Mouse (Mus musculus): ENCODE results near the gene Fras1. TPM values are rescaled to one million over a fixed set of nuclear protein-coding genes. Genes with fewer than 3 reads are reported as not detected.

The Fras1 gene
- polyA plus RNA-seq, 1 experiment from 2014 or later, result 1.2 TPM

DNA sequence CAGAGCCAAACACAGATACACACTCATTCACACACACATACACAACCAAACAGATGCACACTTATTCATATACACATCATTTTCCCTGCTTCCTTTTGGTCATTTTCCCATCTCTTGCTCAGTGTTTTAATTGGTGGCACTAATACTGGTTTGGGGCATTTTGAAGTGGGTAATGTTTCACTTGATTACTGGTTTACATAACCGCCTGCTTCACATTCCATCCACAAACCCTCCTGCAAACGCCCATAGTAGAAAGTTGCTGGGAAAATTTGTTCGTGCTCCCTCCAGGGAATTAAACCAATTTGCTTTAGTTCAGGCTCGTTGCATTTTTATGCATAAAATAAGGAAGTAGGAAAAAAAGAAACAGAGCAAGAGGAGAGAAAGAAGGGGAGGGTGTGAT lies 200.8 kb downstream of the Fras1 start:
- no peak for DNase-seq (ENCODE audit: low spot score)

- DNase-seq (ENCODE audit: low spot score), result no peak
Measured at GRCm38 (mm10) chr5:96578705-96579104, 204.9 kb downstream of the Fras1 start.

DNA sequence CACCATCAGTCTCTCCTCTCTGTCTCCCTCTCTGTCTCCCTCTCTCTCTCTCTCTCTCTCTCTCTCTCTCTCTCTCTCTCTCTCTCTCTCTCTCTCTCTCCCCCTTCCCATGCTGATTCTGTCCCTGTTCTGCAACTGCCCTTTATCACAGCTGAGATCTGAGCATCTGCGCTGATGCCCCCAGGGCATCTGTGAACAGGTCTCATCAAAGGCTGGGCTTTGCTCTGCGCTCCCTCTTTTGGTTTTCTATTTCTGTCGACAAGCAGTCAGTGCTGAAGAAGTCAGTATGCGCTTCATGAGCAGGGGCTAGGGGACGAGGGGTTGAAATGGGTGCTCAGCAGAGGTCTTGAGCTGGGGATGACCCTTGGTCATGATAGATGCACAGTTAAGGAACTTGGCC lies 206.2 kb downstream of the Fras1 start:
- no peak for DNase-seq (ENCODE audit: low spot score)

DNA sequence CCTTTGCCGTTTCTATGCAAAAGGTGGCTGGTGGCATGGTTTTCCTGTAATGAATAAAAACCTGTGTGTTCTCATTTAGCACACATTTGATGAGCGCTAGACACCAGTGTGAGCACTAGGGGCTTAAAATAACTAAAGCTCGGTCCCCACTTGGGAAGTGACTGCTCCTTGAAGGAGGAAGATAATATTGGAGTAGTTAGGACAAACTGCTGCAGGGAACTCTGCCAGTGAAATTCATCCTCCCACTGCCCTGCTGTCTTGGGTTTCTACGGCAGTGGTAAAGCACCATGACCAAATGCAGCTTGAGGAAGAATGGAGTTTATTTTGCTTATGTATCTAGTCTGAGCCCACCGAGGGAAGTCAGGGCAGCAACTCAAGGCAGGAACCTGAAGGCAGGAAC lies 211.0 kb downstream of the Fras1 start:
- no peak for DNase-seq (ENCODE audit: low spot score)

DNA sequence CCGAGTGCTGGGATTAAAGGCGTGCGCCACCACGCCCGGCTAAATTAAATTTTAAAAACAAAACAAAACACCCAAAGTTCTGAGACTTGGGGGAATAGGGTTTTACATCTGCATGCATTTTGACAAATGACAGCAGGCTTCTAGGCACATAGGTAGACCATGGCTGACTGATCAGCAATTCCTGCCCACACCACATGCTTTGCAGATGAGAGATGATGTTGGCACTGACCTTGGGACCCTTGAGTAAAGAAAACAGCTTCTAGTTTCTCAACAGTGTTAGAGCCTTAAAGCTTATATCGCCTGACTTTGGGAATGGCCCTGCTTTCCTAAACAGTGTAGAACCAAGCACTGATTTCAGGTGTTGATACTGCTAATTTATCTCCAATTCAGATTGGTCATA lies 216.9 kb downstream of the Fras1 start:
- DNase-seq (ENCODE audit: low spot score), result no peak

DNA sequence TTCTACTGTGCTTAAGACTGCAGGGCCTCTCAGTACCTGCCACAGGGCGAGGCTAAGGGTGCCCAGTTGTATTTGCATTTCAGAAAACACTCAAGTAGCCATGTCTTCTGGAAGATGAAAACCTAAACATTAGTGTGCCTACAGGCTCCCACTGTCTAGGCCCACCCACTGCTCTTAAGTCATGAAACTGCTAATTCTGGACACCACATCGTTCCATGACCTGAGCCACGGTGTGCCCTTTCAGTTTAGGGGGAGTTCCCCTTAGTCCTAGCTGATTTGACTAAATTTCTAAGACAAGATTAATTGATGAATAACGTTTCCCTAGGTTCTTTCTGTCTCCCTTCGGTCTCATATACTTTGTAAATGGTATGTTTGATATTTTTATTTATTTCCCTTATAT lies 222.0 kb downstream of the Fras1 start:
- no peak for DNase-seq (ENCODE audit: low spot score)

GRCm38 (mm10) chr5:96603974-96604769 lies 230.4 kb downstream of the Fras1 start:
- DNase-seq (ENCODE audit: low spot score), result no peak

DNA sequence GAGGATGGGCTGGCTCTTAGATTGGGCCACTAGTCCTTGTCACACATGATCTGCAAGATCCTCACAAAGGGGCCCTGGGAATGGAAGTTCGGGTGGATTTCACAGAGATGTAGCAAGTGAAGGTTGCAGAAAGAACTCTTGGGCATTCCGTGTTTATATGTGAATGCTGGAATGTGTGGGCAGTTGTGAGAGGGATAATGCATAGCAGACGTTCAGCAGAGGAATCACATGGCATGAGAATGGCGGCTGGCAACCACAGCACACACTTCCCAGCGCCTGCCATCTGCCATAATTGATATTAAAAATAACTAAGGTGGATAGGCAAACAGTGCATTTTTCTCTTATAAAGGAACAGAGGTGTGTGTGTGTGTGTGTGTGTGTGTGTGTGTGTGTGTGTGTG lies 234.3 kb downstream of the Fras1 start:
- DNase-seq (ENCODE audit: low spot score), result no peak

DNA sequence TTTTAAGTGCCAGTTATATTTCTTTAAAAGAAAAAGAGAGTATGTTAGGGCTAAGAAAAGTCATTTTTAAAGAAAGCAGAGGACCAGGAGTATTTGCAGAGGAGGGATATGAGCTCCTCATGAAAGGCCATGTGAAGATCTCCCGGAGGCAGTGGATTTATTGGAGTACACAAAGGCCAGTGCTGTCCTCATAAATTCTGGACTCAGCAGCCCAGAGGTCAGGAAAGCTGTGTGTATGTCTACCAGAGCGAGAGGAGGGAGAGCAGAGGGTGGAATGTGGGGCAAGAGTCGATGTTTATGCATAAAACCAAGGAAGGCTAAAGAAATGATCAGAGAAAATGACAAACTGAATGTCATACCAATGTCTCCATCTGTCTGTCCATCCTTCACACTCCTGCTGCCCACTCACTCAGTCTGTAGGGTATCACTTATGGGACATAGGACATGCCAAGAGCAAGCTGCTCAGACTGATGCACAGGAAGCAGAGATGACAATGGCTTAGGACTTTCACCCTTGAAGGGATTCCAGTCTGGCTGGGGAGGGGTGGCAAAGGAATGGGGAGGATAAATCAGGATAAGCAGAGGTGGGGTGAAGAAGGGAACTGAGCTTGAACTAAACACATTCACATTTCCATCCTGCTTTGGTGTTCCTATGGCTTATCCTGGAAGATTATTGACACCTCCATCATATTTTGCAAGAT lies 235.0 kb downstream of the Fras1 start:
- DNase-seq (ENCODE audit: low spot score), result no peak

DNA sequence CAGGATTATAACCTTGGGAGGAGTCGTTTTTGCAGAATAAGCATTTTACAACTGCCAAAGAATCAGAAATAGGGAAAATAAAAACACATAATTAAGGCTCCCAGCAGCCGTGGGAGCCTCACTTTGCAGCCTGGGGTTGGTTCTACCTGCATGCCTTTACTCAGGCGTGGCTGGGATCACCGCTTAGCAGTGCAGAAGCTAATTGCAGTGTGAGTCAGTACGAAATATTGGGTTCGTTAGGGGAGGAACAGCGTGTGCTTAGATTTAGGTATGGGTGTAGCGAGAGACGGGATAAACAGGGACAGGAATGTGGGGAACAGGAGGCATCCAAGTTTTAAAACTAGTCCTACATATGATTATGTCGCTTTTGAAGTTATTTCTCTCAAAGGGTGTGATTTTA lies 238.3 kb downstream of the Fras1 start:
- no peak for DNase-seq (ENCODE audit: low spot score)

- no peak for DNase-seq (ENCODE audit: low spot score)
Measured at GRCm38 (mm10) chr5:96616954-96617646, 243.3 kb downstream of the Fras1 start.

GRCm38 (mm10) chr5:96618008-96618407 lies 244.3 kb downstream of the Fras1 start:
- no peak for DNase-seq (ENCODE audit: low spot score)

GRCm38 (mm10) chr5:96620209-96620608 lies 246.5 kb downstream of the Fras1 start:
- no peak for DNase-seq (ENCODE audit: low spot score)

- DNase-seq (ENCODE audit: low spot score), result no peak
Measured at GRCm38 (mm10) chr5:96620618-96621017, 246.9 kb downstream of the Fras1 start.

- DNase-seq (ENCODE audit: low spot score), result no peak
Measured at GRCm38 (mm10) chr5:96622604-96623352, 249.0 kb downstream of the Fras1 start.

DNA sequence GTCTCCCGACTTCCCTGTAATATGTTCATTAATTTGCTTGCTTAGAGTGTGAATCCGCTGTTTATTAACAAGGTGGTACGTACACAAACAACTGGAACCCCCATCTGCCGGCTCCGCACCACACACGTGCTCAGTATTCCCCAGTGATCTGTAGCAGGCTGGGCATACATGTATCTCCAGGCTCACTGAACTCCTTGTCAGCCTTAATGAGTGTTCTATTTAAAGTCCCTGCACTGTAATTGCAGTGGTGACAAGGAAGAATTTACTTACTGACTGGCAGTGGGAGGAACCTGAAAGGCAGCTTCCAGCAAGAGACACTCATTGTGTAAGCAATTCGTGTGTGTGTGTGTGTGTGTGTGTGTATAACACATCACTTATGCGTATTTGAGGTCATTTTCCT lies 256.1 kb downstream of the Fras1 start:
- no peak for DNase-seq (ENCODE audit: low spot score)

GRCm38 (mm10) chr5:96635146-96635862 lies 261.5 kb downstream of the Fras1 start:
- DNase-seq (ENCODE audit: low spot score), result no peak

DNA sequence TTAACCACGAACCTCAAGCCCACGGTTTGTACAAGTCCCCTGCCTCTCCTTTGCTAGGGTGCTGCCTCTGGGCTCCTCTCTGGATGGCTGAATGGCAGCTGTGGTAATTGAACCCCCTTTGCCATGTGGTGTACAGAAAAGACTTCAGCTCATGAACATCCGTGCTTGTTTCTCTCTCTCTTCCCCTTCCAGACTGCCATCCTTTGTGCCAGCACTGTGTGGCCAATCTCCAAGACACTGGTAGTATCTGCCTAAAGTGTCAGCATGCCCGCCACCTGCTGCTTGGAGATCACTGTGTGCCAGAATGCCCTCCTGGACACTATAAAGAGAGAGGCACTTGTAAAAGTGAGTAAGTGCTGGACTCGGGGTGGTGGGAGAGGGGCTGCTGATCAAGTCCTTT lies 262.1 kb downstream of the Fras1 start:
- DNase-seq (ENCODE audit: low spot score), result no peak

GRCm38 (mm10) chr5:96639213-96639910 lies 265.6 kb downstream of the Fras1 start:
- DNase-seq (ENCODE audit: low spot score), result no peak

GRCm38 (mm10) chr5:96641297-96641696 lies 267.5 kb downstream of the Fras1 start:
- DNase-seq (ENCODE audit: low spot score), result no peak

Data from thymus, postnatal 0 days (tissue).